Mouse (Mus musculus) CH12.LX (cell line): ENCODE data around the gene Myl9. TPM values are rescaled to one million over a fixed set of nuclear protein-coding genes. Genes with fewer than 3 reads are reported as not detected.

Experiments
- DNase-seq: peaks from one replicate; pipeline ENCODE4 v3.0.0-alpha.2; 2013; ENCODE audit errors: extremely low read depth
- H3K27ac ChIP-seq: 2 replicates; pipeline ENCODE4 v1.5.1; 2012; ENCODE audit warnings: low read depth, mild to moderate bottlenecking, control low read depth, moderate library complexity; ENCODE audit not compliant: insufficient read depth
- H3K27me3 ChIP-seq: replicated peaks from 2 replicates; pipeline ENCODE3; 2012; ENCODE audit warnings: inconsistent platforms
- H3K36me3 ChIP-seq, 2 experiments: replicated peaks in 1 of 2; 2 replicates each; pipeline versions ENCODE3 to v1.6.1; 2012; ENCODE audit warnings: inconsistent platforms in 1 of 2, low read length in 1 of 2, mild to moderate bottlenecking in 1 of 2, mixed read lengths in 1 of 2, moderate library complexity in 1 of 2; ENCODE audit not compliant: control insufficient read depth in 1 of 2, insufficient read depth in 1 of 2
- H3K4me1 ChIP-seq, 2 experiments: 2 replicates each; pipeline ENCODE4 v1.6.1; 2012; ENCODE audit warnings: inconsistent platforms in 1 of 2, moderate library complexity in 1 of 2; ENCODE audit not compliant: insufficient read depth in 2 of 2, control insufficient read depth in 1 of 2
- H3K4me2 ChIP-seq: 2 replicates; pipeline ENCODE4 v1.6.1; 2012; ENCODE audit warnings: low read depth, mild to moderate bottlenecking, control low read depth; ENCODE audit not compliant: poor library complexity, insufficient read depth, severe bottlenecking
- H3K4me3 ChIP-seq, 3 experiments: fragments of 150-350 bp in 1 of 3; sonication (generic) in 1 of 3; replicated peaks in 1 of 3; 2 replicates each; pipeline versions ENCODE3 to v1.5.1; 2011 to 2012; ENCODE audit warnings: low read depth in 2 of 3, low read length in 2 of 3, mild to moderate bottlenecking in 2 of 3, moderate library complexity in 2 of 3, control low read depth in 1 of 3, improper control_type of control experiment in 1 of 3, inconsistent platforms in 1 of 3, mixed read lengths in 1 of 3; ENCODE audit not compliant: poor library complexity in 1 of 3
- H3K79me2 ChIP-seq: replicated peaks from 2 replicates; pipeline ENCODE4 v1.6.1; 2012; ENCODE audit warnings: mild to moderate bottlenecking, moderate library complexity; ENCODE audit not compliant: control insufficient read depth, poor library complexity, insufficient read depth, severe bottlenecking; ENCODE audit errors: extremely low read depth
- H3K9ac ChIP-seq: 2 replicates; pipeline ENCODE4 v1.6.1; 2012; ENCODE audit warnings: low read depth, mild to moderate bottlenecking, control low read depth, moderate library complexity; ENCODE audit not compliant: insufficient read depth
- H3K9me3 ChIP-seq: replicated peaks from 2 replicates; pipeline ENCODE3; 2012; ENCODE audit warnings: low read length, inconsistent platforms, mixed read lengths
- CHD1 ChIP-seq: IDR thresholded peaks from 2 replicates; pipeline ENCODE4 v1.6.1; 2012; ENCODE audit warnings: low read depth, low read length, improper control_type of control experiment, inconsistent platforms
- CTCF ChIP-seq, 2 experiments: IDR thresholded peaks in 1 of 2; conservative IDR thresholded peaks in 1 of 2; 2 replicates each; pipeline ENCODE4 v1.5.1; 2011 to 2012; ENCODE audit warnings: low read depth in 2 of 2, low read length in 2 of 2, improper control_type of control experiment in 1 of 2, inconsistent platforms in 1 of 2, mild to moderate bottlenecking in 1 of 2, moderate library complexity in 1 of 2
- EP300 ChIP-seq: IDR thresholded peaks from 2 replicates; pipeline ENCODE4 v1.6.1; 2011; ENCODE audit warnings: low read length, improper control_type of control experiment
- GABPA ChIP-seq: IDR thresholded peaks from 2 replicates; pipeline ENCODE4 v1.6.1; 2012; ENCODE audit warnings: low read depth, low read length, improper control_type of control experiment, inconsistent platforms; ENCODE audit not compliant: insufficient replicate concordance
- JUN ChIP-seq: IDR thresholded peaks from 2 replicates; pipeline ENCODE4 v1.6.1; 2011; ENCODE audit warnings: low read depth, mild to moderate bottlenecking, low read length, improper control_type of control experiment, moderate library complexity; ENCODE audit not compliant: insufficient read depth
- JUND ChIP-seq: conservative IDR thresholded peaks from 2 replicates; pipeline ENCODE4 v1.6.1; 2011; ENCODE audit warnings: low read depth, low read length, improper control_type of control experiment
- MAFK ChIP-seq: IDR thresholded peaks from 2 replicates; pipeline ENCODE4 v1.6.1; 2011; ENCODE audit warnings: low read length, improper control_type of control experiment; ENCODE audit not compliant: insufficient replicate concordance
- MAZ ChIP-seq: IDR thresholded peaks from 2 replicates; pipeline ENCODE4 v1.6.1; 2012; ENCODE audit warnings: low read depth, mild to moderate bottlenecking, inconsistent platforms, low read length, improper control_type of control experiment, moderate library complexity
- NELFE ChIP-seq: IDR thresholded peaks from 2 replicates; pipeline ENCODE4 v1.6.1; 2011; ENCODE audit warnings: low read depth, low read length, improper control_type of control experiment
- NRF1 ChIP-seq: IDR thresholded peaks from 2 replicates; pipeline ENCODE4 v1.6.1; 2014; ENCODE audit warnings: low read depth, mild to moderate bottlenecking, inconsistent platforms, low read length, improper control_type of control experiment, moderate library complexity
- PAX5 ChIP-seq: IDR thresholded peaks from 2 replicates; pipeline ENCODE4 v1.6.1; 2012; ENCODE audit warnings: low read length, inconsistent platforms, mixed read lengths
- TCF12 ChIP-seq: IDR thresholded peaks from 2 replicates; pipeline ENCODE4 v1.6.1; 2014; ENCODE audit warnings: low read depth, mild to moderate bottlenecking, inconsistent platforms, low read length, improper control_type of control experiment
- ZC3H11A ChIP-seq: IDR thresholded peaks from 2 replicates; pipeline ENCODE4 v1.6.1; 2012; ENCODE audit warnings: low read depth, mild to moderate bottlenecking, inconsistent platforms, low read length, improper control_type of control experiment
- ZKSCAN1 ChIP-seq: IDR thresholded peaks from 2 replicates; pipeline ENCODE4 v1.6.1; 2012; ENCODE audit warnings: low read depth, inconsistent platforms, low read length, improper control_type of control experiment, borderline replicate concordance
- ZMIZ1 ChIP-seq: IDR thresholded peaks from 2 replicates; pipeline ENCODE4 v1.6.1; 2012; ENCODE audit warnings: low read depth, mild to moderate bottlenecking, inconsistent platforms, low read length, improper control_type of control experiment
- ZNF384 ChIP-seq: IDR thresholded peaks from 2 replicates; pipeline ENCODE4 v1.6.1; 2012; ENCODE audit warnings: low read depth, low read length, improper control_type of control experiment, inconsistent platforms
- dilution Hi-C: fragments of 300-500 bp; cut with MboI; formaldehyde crosslinking; loops from 2 replicates; pipeline ENCODE4 v1.14.3; 2020; ENCODE audit warnings: low sequenced_read_pairs; ENCODE audit not compliant: extremely low pct_unique_long_range_greater_than_20kb, extremely low pct_ligation_motif_present
- in situ Hi-C: fragments of 300-500 bp; cut with MboI; formaldehyde crosslinking; loops from 3 replicates; pipeline ENCODE4 v1.14.3; 2019; ENCODE audit warnings: low sequenced_read_pairs, low pct_ligation_motif_present, low pct_unique_long_range_greater_than_20kb, mixed read lengths
- polyA plus RNA-seq: library from polyadenylated mRNA; unstranded; fragments of >175 nt; gene quantifications from 2 replicates; pipeline ENCODE4 v1.2.1, GENCODE M21; 2012; ENCODE audit warnings: low read depth; ENCODE audit not compliant: insufficient read length
- total RNA-seq, 2 experiments: library from RNA; depleted of rRNA; stranded (reverse); fragments of 300-350 nt in 1 of 2; fragments of >200 nt in 1 of 2; gene quantifications; 2 replicates each; pipeline ENCODE4 v1.2.3; 2012 to 2014

Myl9 gene
- total and polyA plus RNA-seq, 3 experiments: not detected

GRCm38 (mm10) chr2:156811556-156811955 lies 36.3 kb downstream of the Myl9 start:
- H3K36me3 ChIP-seq: no peaks in the 10 kb centered on the region
- in situ Hi-C loops (no loop called here), dilution Hi-C loops (no loop called here)
- peaks cover 2 to 20% of the 10 kb centered on the region in 2 experiments; a peak in 3 of 4 replicates for H3K4me1 ChIP-seq
- no peaks in the 10 kb centered on the region for H3K9me3 ChIP-seq
- no peak overlapping the region for H3K27ac ChIP-seq
- DNase-seq: no peak
- H3K27me3 ChIP-seq: peaks cover 5% of the 10 kb centered on the region
- no peak overlapping the region for H3K9ac ChIP-seq
- no peak overlapping the region for H3K4me3 ChIP-seq
- H3K4me2 ChIP-seq: no peak overlapping the region
- H3K79me2 ChIP-seq: no peaks in the 10 kb centered on the region
- TF ChIP-seq TCF12: no peak

- Histone ChIP-seq H3K4me2 (no peak overlapping the region), H3K9ac (no peak overlapping the region), H3K36me3 (no peaks in the 10 kb centered on the region), H3K27ac (no peak overlapping the region), H3K27me3 (peaks cover 8% of the 10 kb centered on the region), H3K4me1 (peaks cover 2 to 18% of the 10 kb centered on the region in 2 experiments; a peak in 3 of 4 replicates), H3K4me3 (no peak overlapping the region), H3K9me3 (no peaks in the 10 kb centered on the region), H3K79me2 (no peaks in the 10 kb centered on the region)
- dilution Hi-C loops: no loop called here
- in situ Hi-C loops: no loop called here
- TF ChIP-seq ZC3H11A: no peak
- TF ChIP-seq JUN: no peak
- TF ChIP-seq ZMIZ1: no peak
- no peak for TF ChIP-seq NELFE
- TF ChIP-seq ZNF384: no peak
- no peak for TF ChIP-seq EP300
- TF ChIP-seq NRF1: no peak
- no peak for TF ChIP-seq CHD1
- TF ChIP-seq ZKSCAN1: no peak
- TF ChIP-seq JUND: no peak
- TF ChIP-seq MAZ: no peak
- TF ChIP-seq CTCF (conservative IDR thresholded peaks at IDR 0.05 in 1 of 2, IDR thresholded peaks at IDR 0.05 in 1 of 2; ENCODE audit: low read depth in 2 of 2, low read length in 2 of 2): no peak
- no peak for TF ChIP-seq PAX5
- TF ChIP-seq GABPA: no peak
- no peak for TF ChIP-seq MAFK
- no peak for DNase-seq
These were observed 39.2 kb downstream of the Myl9 start for GRCm38 (mm10) chr2:156814344-156814801.
